Mouse (Mus musculus): ENCODE data around the gene Pygm.

Pygm gene

GRCm38 (mm10) chr19:6384128-6384527 is at the start of gene Pygm:
Gene Pygm, plus strand, starts transcription at chr19:6384399.
- no peak for DNase-seq

- peak; percentile 86 to 89 for DNase-seq
Observed at GRCm38 (mm10) chr19:6334673-6335457, 49.3 kb upstream of the Pygm start, which contains the start of gene Men1. Gene Men1, plus strand, starts transcription at chr19:6334979.

GRCm38 (mm10) chr19:6335458-6335827 is 48.8 kb upstream of the Pygm start:
- DNase-seq = peak in 1 of 2 experiments; percentile 38

- no peak for DNase-seq
Observed at GRCm38 (mm10) chr19:6336920-6337319, 47.3 kb upstream of the Pygm start.

GRCm38 (mm10) chr19:6338171-6338570 is 46.0 kb upstream of the Pygm start:
- no peak for DNase-seq

- DNase-seq = no peak
Observed at GRCm38 (mm10) chr19:6338716-6339115, 45.5 kb upstream of the Pygm start.

GRCm38 (mm10) chr19:6339191-6339590 is 45.0 kb upstream of the Pygm start:
- DNase-seq = peak in 1 of 2 experiments; percentile 28

GRCm38 (mm10) chr19:6339890-6340504 is 44.2 kb upstream of the Pygm start:
- DNase-seq = peak; percentile 55 to 72

GRCm38 (mm10) chr19:6340524-6341452 is 43.4 kb upstream of the Pygm start, which contains the start of gene Map4k2:
Gene Map4k2, plus strand, starts transcription at chr19:6341135.
- DNase-seq = peak; percentile 77 to 83

GRCm38 (mm10) chr19:6341453-6342077 is 42.6 kb upstream of the Pygm start:
- peak in 1 of 2 experiments; percentile 46 for DNase-seq

- peak in 1 of 2 experiments; percentile 57 for DNase-seq
Observed at GRCm38 (mm10) chr19:6342276-6342933, 41.8 kb upstream of the Pygm start.

GRCm38 (mm10) chr19:6343066-6343925 is 40.9 kb upstream of the Pygm start:
- DNase-seq = no peak

GRCm38 (mm10) chr19:6343996-6344395 is 40.2 kb upstream of the Pygm start:
- DNase-seq = no peak

- DNase-seq = no peak
Observed at GRCm38 (mm10) chr19:6346023-6346422, 38.2 kb upstream of the Pygm start.

- no peak for DNase-seq
Observed at GRCm38 (mm10) chr19:6346661-6347060, 37.5 kb upstream of the Pygm start.

GRCm38 (mm10) chr19:6347615-6348014 is 36.6 kb upstream of the Pygm start:
- DNase-seq = no peak

- no peak for DNase-seq
Observed at GRCm38 (mm10) chr19:6348717-6349116, 35.5 kb upstream of the Pygm start.

GRCm38 (mm10) chr19:6349215-6349983 is 34.8 kb upstream of the Pygm start:
- DNase-seq = no peak

GRCm38 (mm10) chr19:6351431-6352106 is 32.6 kb upstream of the Pygm start:
- no peak for DNase-seq

GRCm38 (mm10) chr19:6352107-6352505 is 32.1 kb upstream of the Pygm start:
- DNase-seq = no peak
